Mouse (Mus musculus) heart, postnatal 36 days (tissue): ENCODE data around the gene Esrp2. TPM values are rescaled to one million over a fixed set of nuclear protein-coding genes. Genes with fewer than 3 reads are reported as not detected.

Source experiments
- DNase-seq, 2 experiments: peaks; one replicate each; pipeline ENCODE4 v3.0.0; 2021 to 2022
- intact Hi-C: fragments of 180-260 bp; cut with DNase I; formaldehyde crosslinking; loops from one replicate; pipeline ENCODE4 v1.15.1; 2025
- total RNA-seq, 2 experiments: library from RNA; stranded (reverse); gene quantifications; 2 replicates each; pipeline ENCODE4 v1.2.3; 2021

Esrp2 gene
- under 1 TPM; 0.31 to 0.46 TPM for total RNA-seq

DNA sequence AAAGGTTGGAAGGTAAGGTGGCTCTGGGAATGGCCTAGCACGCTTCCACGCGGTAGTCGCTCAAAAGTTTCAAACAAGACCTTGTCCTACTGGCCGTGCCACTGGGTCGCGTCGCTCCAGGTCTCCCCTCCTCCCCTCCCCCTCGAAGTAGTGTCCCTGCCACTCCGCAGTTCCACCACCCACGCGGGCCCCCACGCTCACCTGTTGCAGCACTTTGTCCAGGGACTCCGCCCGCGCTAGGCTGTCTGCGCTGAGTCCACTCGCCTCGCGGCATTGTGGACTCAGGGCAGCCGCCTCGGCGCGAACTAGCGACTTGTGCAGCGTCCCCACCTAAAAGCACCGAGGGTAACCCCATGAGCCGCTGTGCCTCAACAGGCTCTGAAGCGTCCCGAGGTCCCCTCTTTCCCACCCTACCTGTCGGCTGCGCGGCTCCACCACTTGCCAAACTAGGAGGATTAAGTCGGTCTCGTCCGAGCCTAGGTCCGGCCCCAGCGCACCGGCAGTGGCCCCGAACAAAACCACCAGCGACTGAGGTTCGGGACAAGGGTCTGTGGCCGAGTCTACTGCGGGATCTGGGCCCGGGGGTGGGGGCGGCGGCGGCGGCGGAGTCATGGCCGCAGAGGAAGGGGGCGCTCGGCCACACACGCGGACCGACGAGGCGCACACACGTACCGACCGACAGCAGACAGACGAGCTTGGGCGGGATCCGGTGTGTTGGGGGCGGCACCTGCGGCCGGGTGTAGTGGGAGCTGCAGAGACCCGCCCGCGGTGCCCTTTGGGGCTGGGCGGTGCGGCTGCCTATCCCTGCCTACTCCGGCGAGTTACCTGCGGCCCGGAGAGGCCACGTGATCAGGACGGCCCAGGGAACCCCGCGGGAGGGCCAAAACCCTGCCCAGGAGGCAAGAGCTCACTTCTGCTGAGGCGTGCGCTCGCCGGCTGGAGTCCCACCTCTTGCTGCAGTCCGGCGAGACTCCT is at the start of gene Esrp2:
TSS of gene Esrp2 (minus strand) at position 819 of the 975 bp plus-strand sequence.
- peak in 1 of 2 experiments; percentile 32 for DNase-seq
- intact Hi-C loops, result no loop called here

DNA sequence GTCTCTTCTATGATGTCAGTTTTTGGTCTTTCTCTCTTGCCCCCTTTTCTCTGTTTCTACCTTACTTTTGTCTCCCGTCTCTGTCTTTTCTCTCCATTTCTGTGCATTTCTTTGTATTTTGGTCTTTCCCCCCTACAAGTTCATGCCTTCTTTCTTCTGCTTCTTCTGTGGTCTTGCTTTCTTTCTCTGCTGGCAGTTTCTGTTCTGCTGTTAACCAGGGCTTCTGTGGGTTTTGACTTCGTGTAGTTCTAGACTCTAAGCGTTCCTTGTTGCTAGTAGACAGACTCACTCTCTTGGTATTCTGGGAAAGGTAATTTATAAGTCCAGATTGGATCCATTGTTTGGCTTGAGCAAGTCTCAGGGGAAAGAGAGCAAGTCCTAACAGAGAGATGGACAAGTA is 49.6 kb upstream of the Esrp2 start:
- no peak for DNase-seq
- intact Hi-C loops, result no loop called here

- peak; percentile 46 to 57 for DNase-seq
- intact Hi-C loops, result no loop called here
These were observed 49.0 kb upstream of the Esrp2 start for GRCm38 (mm10) chr8:106185628-106186270.

- intact Hi-C loops, result no loop called here
- DNase-seq, result no peak
These were observed 41.7 kb upstream of the Esrp2 start for GRCm38 (mm10) chr8:106178428-106178827.

DNA sequence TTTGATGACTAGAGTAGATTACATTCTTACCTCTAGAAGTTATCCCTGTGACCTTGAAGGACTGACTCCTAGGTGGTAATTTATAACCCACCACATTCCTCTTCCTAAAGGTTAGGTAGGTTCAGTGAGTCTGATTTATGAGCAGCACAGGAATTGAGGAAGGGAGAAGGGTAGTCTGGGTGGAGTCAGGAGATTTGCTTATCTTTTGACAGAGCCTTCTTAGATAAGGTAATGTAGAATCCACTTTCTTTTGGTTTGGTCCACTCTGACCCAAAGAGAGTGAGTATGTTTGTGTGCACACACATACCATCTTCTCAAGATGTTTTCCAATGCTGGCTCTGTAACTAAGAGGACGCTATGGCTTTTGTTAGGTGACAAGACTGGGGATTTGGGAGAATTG is 40.8 kb upstream of the Esrp2 start:
- no peak for DNase-seq
- intact Hi-C loops, result no loop called here

DNA sequence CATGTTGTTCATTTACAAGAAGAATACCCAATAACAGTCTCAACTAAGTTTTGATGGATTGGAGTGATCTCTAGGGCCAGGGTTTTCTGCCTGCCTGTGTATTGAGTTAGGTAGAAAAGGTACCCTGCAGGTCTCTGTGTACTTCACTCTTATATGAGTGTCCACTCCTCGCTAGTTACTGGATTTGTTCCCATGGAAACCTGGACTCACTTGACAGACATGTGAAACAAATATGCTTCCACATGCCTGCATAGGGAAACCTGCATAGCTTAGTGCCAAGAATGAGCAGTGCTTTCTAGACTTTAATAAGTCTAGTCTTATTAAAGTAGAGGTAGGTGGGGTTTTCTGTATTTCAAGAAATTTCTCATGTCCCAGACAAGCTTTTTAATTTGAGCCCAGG is 40.1 kb upstream of the Esrp2 start:
- no peak for DNase-seq
- intact Hi-C loops, result no loop called here

- DNase-seq, result no peak
- intact Hi-C loops, result no loop called here
These were observed 36.8 kb upstream of the Esrp2 start for GRCm38 (mm10) chr8:106173566-106173965.

GRCm38 (mm10) chr8:106169934-106170480 is 33.2 kb upstream of the Esrp2 start:
- intact Hi-C loops, result loop anchor here (2.0 kb wide), 1 partner anchor 41 kb away; the partner anchor contains the start of genes Prmt7 and Slc7a6os
- DNase-seq, result no peak

- DNase-seq, result peak in 1 of 2 experiments; percentile 42
- intact Hi-C loops, result loop anchor here (2.0 kb wide), 1 partner anchor 42 kb away; the partner anchor contains the start of genes Prmt7 and Slc7a6os
These were observed 32.5 kb upstream of the Esrp2 start for GRCm38 (mm10) chr8:106169017-106169933.

DNA sequence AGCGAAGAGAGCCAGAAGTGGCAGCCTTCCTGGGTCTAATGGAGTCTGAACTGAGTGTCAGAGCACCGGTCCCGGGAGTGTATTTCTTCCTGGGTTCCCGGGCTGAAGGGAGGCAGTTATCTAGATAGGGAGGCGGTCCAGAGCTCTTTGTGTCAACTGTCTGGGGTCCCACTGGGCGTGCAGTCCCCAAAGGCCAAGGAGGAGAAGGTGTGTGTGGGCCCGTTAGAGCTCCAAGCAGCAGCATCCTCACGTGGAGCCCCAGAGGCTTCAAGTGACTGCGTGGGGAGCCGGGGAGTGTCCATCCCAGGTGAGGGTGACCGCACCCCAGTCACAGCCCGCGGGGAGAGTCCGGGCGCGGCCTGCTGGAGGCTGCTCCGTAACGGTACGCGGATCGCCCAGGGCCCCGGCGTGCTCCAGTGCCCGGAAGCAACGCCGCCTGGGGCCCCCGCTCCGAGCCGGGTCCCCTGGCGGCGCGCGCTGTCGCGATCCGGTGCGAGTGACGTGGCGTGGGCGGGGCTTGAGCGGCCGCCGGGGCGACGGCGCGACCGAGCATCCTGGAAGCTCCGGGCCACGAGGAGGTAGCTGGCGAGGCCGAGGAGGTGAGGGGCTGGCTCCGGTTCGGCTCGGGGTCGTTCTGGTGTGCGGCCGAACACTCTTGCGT is 31.7 kb upstream of the Esrp2 start, which contains the start of gene Slc7a6:
TSS of gene Slc7a6 (plus strand) at position 502 of the 661 bp plus-strand sequence.
- DNase-seq, result peak; percentile 88 to 92
- intact Hi-C loops, result loop anchor here (2.0 kb wide), 1 partner anchor 42 kb away; the partner anchor contains the start of genes Prmt7 and Slc7a6os

DNA sequence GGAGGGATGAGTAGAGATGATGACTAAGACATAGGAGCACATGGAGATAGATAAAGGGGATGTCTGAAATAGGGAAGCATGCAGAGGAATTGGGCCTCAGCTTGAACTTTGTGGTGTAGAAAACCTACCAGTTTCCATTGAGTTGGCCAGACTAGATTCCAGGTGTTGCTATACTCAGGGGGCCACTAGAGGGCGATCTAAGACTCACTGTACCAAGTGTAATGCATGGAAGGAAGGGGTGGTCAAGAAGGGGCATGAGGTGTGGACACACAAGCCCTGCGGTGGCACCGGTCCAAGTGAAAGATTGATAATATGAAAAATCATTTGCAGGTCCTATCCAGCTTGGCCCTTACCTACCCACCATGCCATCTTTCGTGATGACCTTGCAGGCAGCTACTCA is 28.7 kb upstream of the Esrp2 start:
- peak; percentile 70 to 82 for DNase-seq
- intact Hi-C loops, result loop anchor here (1.0 to 2.0 kb wide), 3 partner anchors 25 to 61 kb away; no protein-coding TSS in a partner anchor

DNA sequence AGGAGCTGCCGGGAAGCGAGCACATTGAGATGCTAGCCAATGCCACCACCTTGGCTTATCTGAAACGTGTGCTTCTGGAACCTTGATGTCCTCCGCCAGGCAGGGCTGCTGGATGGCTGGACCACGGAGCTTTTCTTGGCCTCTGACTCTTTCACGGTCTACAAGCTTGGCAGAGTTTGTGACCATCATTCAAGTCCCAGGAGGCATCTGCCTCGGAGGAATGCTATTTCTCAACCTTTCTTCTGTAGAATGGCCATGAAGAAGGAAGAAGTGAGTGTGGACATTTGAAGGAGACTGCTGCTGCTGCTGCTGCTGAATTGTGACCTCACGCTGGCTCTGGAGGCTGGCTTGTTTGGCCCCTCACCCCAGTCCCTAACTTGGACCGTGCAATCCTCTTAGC is 26.5 kb upstream of the Esrp2 start:
- intact Hi-C loops, result no loop called here
- DNase-seq, result no peak

- no peak for DNase-seq
- intact Hi-C loops, result no loop called here
These were observed 23.1 kb upstream of the Esrp2 start for GRCm38 (mm10) chr8:106159876-106160275.

GRCm38 (mm10) chr8:106158381-106158780 is 21.6 kb upstream of the Esrp2 start:
- no peak for DNase-seq
- intact Hi-C loops, result no loop called here

GRCm38 (mm10) chr8:106157419-106157818 is 20.6 kb upstream of the Esrp2 start:
- intact Hi-C loops, result no loop called here
- DNase-seq, result no peak

- DNase-seq, result no peak
- intact Hi-C loops, result loop anchor here (5.0 kb wide), 1 partner anchor 254 kb away; no protein-coding TSS in a partner anchor
These were observed 16.1 kb upstream of the Esrp2 start for GRCm38 (mm10) chr8:106152876-106153275.

DNA sequence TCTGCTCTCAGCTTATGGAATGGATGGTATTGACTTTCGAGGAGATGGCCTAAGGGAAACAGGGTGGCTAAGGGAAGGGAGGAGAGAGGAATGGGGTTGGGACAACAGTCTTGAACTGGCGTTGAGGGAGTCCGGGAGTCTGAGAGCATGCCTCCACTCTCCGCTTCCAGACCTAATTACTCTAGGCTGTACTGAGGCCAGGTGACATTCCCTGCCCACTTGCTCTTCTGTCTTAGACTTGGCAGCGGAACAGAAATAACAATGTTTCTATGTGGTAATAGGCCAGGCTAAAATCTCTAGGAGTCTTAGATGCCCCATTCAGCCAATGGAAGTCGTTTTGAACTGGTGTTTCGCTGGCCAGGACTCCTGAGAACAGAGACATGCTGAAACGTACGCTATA is 14.3 kb upstream of the Esrp2 start:
- intact Hi-C loops, result loop anchor here (5.0 kb wide), 1 partner anchor 256 kb away; no protein-coding TSS in a partner anchor

GRCm38 (mm10) chr8:106150653-106151000 is 13.9 kb upstream of the Esrp2 start:
- intact Hi-C loops, result loop anchor here (5.0 kb wide), 1 partner anchor 257 kb away; no protein-coding TSS in a partner anchor

More for the DNA sequence above, 14.3 kb upstream of the Esrp2 start:
- no peak for DNase-seq

More at GRCm38 (mm10) chr8:106150653-106151000, 13.9 kb upstream of the Esrp2 start:
- no peak for DNase-seq
